Mouse (Mus musculus) neural tube, embryonic 12.5 days (tissue): ENCODE data around the gene Meis2. TPM values are rescaled to one million over a fixed set of nuclear protein-coding genes. Genes with fewer than 3 reads are reported as not detected.

Experiments
- ATAC-seq: fragments of 200-750 bp; cut with Nextera tagmentation; 2 replicates; pipeline ENCODE4 v1.8.0; 2017; ENCODE audit warnings: low read depth, mild to moderate bottlenecking, moderate TSS enrichment, moderate library complexity; ENCODE audit not compliant: low FRiP score
- H3K27ac ChIP-seq: fragments of 300-500 bp; sonication (generic); 2 replicates; pipeline ENCODE4 v1.5.1; 2016
- H3K27me3 ChIP-seq: fragments of 300-500 bp; sonication (generic); replicated peaks from 2 replicates; pipeline ENCODE4 v1.6.1; 2016; ENCODE audit warnings: mild to moderate bottlenecking
- H3K36me3 ChIP-seq: fragments of 300-500 bp; sonication (generic); 2 replicates; pipeline ENCODE4 v1.6.1; 2016; ENCODE audit warnings: mild to moderate bottlenecking
- H3K4me1 ChIP-seq: fragments of 300-500 bp; sonication (generic); 2 replicates; pipeline ENCODE4 v1.6.1; 2016
- H3K4me2 ChIP-seq: fragments of 300-500 bp; sonication (generic); replicated peaks from 2 replicates; pipeline ENCODE4 v1.6.1; 2016; ENCODE audit warnings: mild to moderate bottlenecking
- H3K4me3 ChIP-seq: fragments of 300-500 bp; sonication (generic); 2 replicates; pipeline ENCODE4 v1.5.1; 2016
- H3K9ac ChIP-seq: fragments of 300-500 bp; sonication (generic); 2 replicates; pipeline ENCODE4 v1.6.1; 2016; ENCODE audit warnings: mild to moderate bottlenecking
- H3K9me3 ChIP-seq: fragments of 300-500 bp; sonication (generic); 2 replicates; pipeline ENCODE4 v1.6.1; 2016; ENCODE audit warnings: mild to moderate bottlenecking
- WGBS: fragments of 180-500 bp; shearing (Covaris S2); methylation state at CpG from one replicate; pipeline ENCODE4 v1.1.7; 2016; 5-methylcytosine and 5-hydroxymethylcytosine counted together
- polyA plus RNA-seq: library from polyadenylated mRNA; unstranded; fragments of >200 nt; fragmentation: Nextera tagmentation; extraction: Ambion mirVana; gene quantifications from 2 replicates; pipeline ENCODE4 v1.2.1, GENCODE M21; 2016

The Meis2 gene
- polyA plus RNA-seq, 1 experiment from 2014 or later: 108 TPM

DNA sequence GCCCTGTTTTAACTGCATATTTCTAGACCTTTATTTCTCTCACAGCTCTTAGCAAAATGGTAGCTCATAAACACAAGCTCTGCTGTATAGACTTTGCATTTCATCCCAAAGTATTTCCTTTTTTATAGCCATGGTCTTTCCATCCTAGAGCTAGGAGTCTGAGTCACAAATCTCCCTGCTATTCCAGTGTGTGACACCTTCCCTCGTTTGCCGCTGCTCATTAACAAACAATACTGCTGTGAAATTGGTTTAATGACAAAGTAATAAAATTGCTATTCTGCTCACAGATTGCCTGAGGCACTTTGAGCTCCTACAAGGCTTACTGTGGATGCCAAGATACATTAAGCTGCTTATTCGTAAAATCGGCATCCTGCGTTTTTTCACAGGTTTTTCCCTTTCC lies 168.1 kb downstream of the Meis2 start:
- no peaks in the 10 kb centered on the region for H3K36me3 ChIP-seq
- H3K4me3 ChIP-seq: no peak overlapping the region
- H3K27me3 ChIP-seq: no peaks in the 10 kb centered on the region
- WGBS: 14% methylated on average over 5 of the region's 5 CpGs
- H3K4me2 ChIP-seq: peak overlapping the region; percentile 7; the same call in 1 of the 2 replicates
- no peaks in the 10 kb centered on the region for H3K9me3 ChIP-seq
- peaks cover 58% of the 10 kb centered on the region for H3K4me1 ChIP-seq
- no peak overlapping the region for H3K9ac ChIP-seq
- peak; percentile 51 for ATAC-seq
- H3K27ac ChIP-seq: no peak overlapping the region

DNA sequence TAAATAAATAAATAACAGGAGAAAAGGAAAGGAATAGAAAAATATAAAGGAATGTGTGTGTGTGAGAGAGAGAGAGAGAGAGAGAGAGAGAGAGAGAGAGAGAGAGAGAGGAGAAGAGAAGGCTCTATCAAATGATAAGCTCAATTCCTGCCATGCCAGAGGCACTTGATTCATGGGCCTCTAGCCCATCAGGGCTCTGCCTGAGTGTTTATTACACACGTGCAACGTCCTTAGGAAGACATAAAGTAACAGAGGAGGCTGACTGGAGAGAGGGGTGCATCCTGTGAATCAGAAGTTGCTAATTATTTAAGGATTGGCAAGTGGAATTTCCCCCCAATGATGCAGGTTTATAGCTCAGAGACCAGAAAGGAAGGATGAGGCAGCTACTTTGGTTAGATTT lies 168.6 kb downstream of the Meis2 start:
- no peak overlapping the region for H3K9ac ChIP-seq
- no peak overlapping the region for H3K27ac ChIP-seq
- no peaks in the 10 kb centered on the region for H3K27me3 ChIP-seq
- H3K4me1 ChIP-seq: peaks cover 58% of the 10 kb centered on the region
- no peaks in the 10 kb centered on the region for H3K9me3 ChIP-seq
- no peak overlapping the region for H3K4me2 ChIP-seq
- H3K4me3 ChIP-seq: no peak overlapping the region
- peak; percentile 39; the same call in 1 of the 2 replicates for ATAC-seq
- no peaks in the 10 kb centered on the region for H3K36me3 ChIP-seq
- WGBS: 4% methylated on average over 2 of the region's 2 CpGs

GRCm38 (mm10) chr2:115895717-115896116 lies 169.9 kb downstream of the Meis2 start:
- Histone ChIP-seq H3K4me3 (no peak overlapping the region), H3K36me3 (no peaks in the 10 kb centered on the region), H3K4me1 (peaks cover 51% of the 10 kb centered on the region), H3K27ac (peak overlapping the region; percentile 46), H3K27me3 (no peaks in the 10 kb centered on the region), H3K9me3 (no peaks in the 10 kb centered on the region), H3K4me2 (peak overlapping the region; percentile 9; the same call in 1 of the 2 replicates), H3K9ac (no peak overlapping the region)
- ATAC-seq: peak; percentile 49
- WGBS: 65% methylated on average over 3 of the region's 3 CpGs

DNA sequence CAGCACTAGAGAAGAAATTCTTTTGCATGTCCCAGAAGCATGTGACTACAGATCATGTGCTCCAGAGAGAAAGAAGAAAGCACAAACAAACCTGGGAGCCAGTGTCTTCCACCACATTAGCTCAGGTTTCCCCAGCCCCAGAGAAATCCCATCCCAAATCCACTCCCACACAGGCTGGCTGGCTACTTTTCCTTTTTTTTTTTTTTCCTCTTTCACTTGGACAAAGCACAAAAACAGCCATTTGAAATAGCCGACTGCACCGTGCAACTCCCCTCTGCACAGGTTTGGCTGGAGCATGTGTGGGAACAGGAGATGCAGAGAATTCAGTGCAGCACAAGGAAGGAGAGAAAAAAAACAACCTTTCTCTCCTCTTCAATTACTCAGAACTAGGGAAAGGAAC lies 170.4 kb downstream of the Meis2 start:
- no peak for ATAC-seq
- no peak overlapping the region for H3K9ac ChIP-seq
- H3K9me3 ChIP-seq: no peaks in the 10 kb centered on the region
- H3K4me1 ChIP-seq: peaks cover 47% of the 10 kb centered on the region
- peak overlapping the region; percentile 9; the same call in 1 of the 2 replicates for H3K4me2 ChIP-seq
- H3K27me3 ChIP-seq: no peaks in the 10 kb centered on the region
- WGBS: 27% methylated on average over 2 of the region's 2 CpGs
- H3K36me3 ChIP-seq: no peaks in the 10 kb centered on the region
- no peak overlapping the region for H3K4me3 ChIP-seq
- H3K27ac ChIP-seq: peak overlapping the region; percentile 46

- no peak for ATAC-seq
- WGBS: 80% methylated on average over 6 of the region's 6 CpGs
- H3K27ac ChIP-seq: no peak overlapping the region
Measured at GRCm38 (mm10) chr2:115893113-115893512, 172.5 kb downstream of the Meis2 start.

DNA sequence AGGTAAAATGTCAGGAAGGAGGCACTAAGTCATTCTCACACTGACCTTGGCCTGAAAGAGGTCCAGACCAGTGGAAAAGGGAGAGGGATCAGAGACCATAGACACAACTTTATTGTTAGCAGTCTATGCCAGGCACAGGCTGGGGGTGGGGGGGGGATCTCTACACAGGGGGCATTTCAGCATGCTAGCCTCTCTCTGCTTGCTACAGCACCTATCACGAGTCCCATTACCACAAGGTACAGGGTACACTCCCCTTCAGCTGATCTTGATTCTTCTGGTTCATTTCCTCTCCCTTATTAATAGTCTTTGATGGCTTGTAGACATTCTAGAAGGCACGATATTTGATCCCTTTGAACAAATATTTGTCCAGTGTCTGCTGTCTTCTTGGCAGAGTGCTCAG lies 174.9 kb downstream of the Meis2 start:
- no peaks in the 10 kb centered on the region for H3K9me3 ChIP-seq
- peaks cover 3% of the 10 kb centered on the region for H3K36me3 ChIP-seq
- no peak overlapping the region for H3K27ac ChIP-seq
- WGBS: 62% methylated on average over 2 of the region's 2 CpGs
- H3K4me2 ChIP-seq: no peak overlapping the region
- H3K9ac ChIP-seq: no peak overlapping the region
- no peak for ATAC-seq
- peaks cover 16% of the 10 kb centered on the region for H3K4me1 ChIP-seq
- H3K27me3 ChIP-seq: no peaks in the 10 kb centered on the region
- H3K4me3 ChIP-seq: no peak overlapping the region

More at GRCm38 (mm10) chr2:115893113-115893512, 172.5 kb downstream of the Meis2 start:
- Histone ChIP-seq H3K4me1 (peaks cover 34% of the 10 kb centered on the region), H3K27me3 (no peaks in the 10 kb centered on the region), H3K4me3 (no peak overlapping the region), H3K4me2 (no peak overlapping the region), H3K9ac (no peak overlapping the region), H3K9me3 (no peaks in the 10 kb centered on the region), H3K36me3 (no peaks in the 10 kb centered on the region)

DNA sequence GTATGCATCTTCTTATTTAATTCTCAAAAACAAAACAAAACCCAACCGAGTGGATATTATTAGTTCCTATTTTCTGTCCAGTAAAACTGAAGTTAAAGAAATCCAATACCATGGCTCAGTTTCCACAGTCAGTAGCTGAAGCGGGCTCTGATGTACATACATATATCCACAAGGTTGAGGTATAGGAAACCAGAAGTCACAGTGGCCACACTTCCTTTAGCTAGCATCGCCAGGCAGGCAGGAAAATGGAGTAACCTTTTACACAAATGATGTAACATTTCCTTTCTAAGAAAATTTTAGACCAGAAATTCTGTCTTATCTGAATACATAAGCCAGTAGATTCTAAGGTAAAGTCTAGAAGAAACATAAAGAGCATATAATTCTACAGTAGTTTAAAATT lies 175.6 kb downstream of the Meis2 start:
- Histone ChIP-seq H3K27me3 (no peaks in the 10 kb centered on the region), H3K4me1 (peaks cover 9% of the 10 kb centered on the region), H3K36me3 (peaks cover 3% of the 10 kb centered on the region), H3K4me3 (no peak overlapping the region), H3K9me3 (no peaks in the 10 kb centered on the region), H3K4me2 (no peak overlapping the region), H3K27ac (no peak overlapping the region), H3K9ac (no peak overlapping the region)
- ATAC-seq: no peak
- 89% methylated on average over 3 of the region's 3 CpGs for WGBS

GRCm38 (mm10) chr2:115889212-115889611 lies 176.4 kb downstream of the Meis2 start:
- H3K27ac ChIP-seq: no peak overlapping the region
- no peaks in the 10 kb centered on the region for H3K9me3 ChIP-seq
- no peak overlapping the region for H3K4me2 ChIP-seq
- no peaks in the 10 kb centered on the region for H3K27me3 ChIP-seq
- H3K36me3 ChIP-seq: peaks cover 3% of the 10 kb centered on the region
- no peak overlapping the region for H3K9ac ChIP-seq
- 59% methylated on average over 4 of the region's 4 CpGs for WGBS
- no peak overlapping the region for H3K4me3 ChIP-seq
- peaks cover 11% of the 10 kb centered on the region; the same call in 1 of the 2 replicates for H3K4me1 ChIP-seq
- 0 out of 2 replicates have a peak, but pooled peaks have one; percentile 27 for ATAC-seq

DNA sequence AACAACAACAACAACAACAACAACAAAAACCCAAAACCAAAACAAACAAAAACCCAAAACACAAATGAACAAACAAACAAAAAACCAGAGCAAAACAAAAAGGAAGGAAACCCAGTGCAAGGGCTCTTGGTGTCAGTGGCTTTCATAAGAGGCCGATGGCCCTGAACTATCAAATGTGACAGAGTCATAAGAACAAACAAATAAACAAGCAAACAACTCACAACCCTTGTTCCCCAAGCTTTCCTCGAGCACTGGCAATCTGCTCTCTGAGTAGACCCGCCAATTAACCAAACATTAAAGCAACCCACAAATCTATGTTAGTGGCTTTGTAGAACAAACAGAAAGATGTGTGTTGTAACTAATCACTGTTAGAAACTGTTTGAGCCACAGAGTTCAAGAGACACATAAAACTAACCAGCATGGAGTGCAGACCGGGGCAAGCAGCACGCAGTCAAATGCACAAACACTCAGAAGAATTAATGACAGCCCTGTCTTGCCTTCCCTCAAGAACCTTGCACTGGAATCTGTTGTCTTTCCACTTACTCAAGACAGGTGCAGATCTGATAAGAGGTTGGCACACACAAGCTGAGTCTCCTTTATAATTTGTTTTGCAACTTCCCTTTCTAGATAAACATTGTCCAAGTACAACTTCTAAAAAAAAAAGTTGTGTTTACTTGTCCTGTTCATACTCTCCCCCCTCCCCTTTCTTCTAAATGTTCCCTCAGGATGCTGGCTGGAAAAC lies 177.1 kb downstream of the Meis2 start:
- Histone ChIP-seq H3K9me3 (no peaks in the 10 kb centered on the region), H3K27me3 (no peaks in the 10 kb centered on the region), H3K36me3 (peaks cover 3% of the 10 kb centered on the region), H3K27ac (no peak overlapping the region), H3K9ac (no peak overlapping the region), H3K4me3 (no peak overlapping the region), H3K4me1 (peaks cover 18% of the 10 kb centered on the region; the same call in 1 of the 2 replicates), H3K4me2 (no peak overlapping the region)
- ATAC-seq: no peak
- WGBS: 59% methylated on average over 5 of the region's 5 CpGs

DNA sequence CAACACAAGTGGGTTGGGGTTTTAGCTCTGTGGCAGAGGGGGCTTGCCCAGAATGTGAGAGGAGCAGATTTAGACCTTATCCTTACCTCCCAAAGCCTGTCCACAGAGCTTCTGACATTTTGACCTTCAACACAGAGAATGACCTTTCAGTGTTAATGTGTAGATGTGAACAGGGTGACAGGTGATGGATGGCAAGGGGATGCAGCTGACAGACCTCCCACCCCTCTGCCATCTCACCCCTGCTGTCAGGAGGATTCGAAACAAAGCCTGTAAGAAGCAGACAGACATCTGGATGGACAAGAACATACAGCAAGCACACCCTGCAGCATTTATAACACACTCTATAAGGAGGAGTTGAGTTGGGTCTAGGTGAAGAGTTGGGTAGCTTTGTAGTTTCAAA lies 178.0 kb downstream of the Meis2 start:
- ATAC-seq: no peak
- peaks cover 3% of the 10 kb centered on the region for H3K36me3 ChIP-seq
- WGBS: 14% methylated on average over 1 of the region's 1 CpGs
- H3K9ac ChIP-seq: no peak overlapping the region
- no peak overlapping the region for H3K27ac ChIP-seq
- no peaks in the 10 kb centered on the region for H3K9me3 ChIP-seq
- no peaks in the 10 kb centered on the region for H3K27me3 ChIP-seq
- no peak overlapping the region for H3K4me3 ChIP-seq
- H3K4me2 ChIP-seq: no peak overlapping the region
- H3K4me1 ChIP-seq: peaks cover 20% of the 10 kb centered on the region; the same call in 1 of the 2 replicates

DNA sequence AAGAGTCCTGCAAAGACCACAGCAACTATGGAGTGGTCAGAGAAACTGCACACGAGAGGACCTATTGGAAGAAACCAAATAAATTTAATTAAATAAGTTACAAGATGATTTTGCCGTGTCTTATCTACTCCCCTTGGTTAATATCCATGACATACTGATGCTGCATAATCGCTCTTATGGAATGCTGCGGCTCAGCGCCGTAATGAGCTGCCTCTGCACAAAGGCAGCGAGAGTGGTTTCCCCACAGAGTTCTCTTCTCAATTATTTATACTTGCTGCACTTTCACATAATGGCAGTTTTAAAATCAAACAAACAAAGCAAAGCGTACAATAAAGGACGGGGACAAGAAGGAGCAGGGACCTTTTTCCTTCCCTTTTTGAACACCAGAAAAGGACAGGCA lies 181.5 kb downstream of the Meis2 start:
- Histone ChIP-seq H3K36me3 (peaks cover 3% of the 10 kb centered on the region), H3K4me1 (peaks cover 24% of the 10 kb centered on the region; the same call in 1 of the 2 replicates), H3K4me3 (no peak overlapping the region), H3K4me2 (no peak overlapping the region), H3K27me3 (no peaks in the 10 kb centered on the region), H3K9me3 (no peaks in the 10 kb centered on the region), H3K9ac (no peak overlapping the region), H3K27ac (no peak overlapping the region)
- ATAC-seq: peak; percentile 32; the same call in 1 of the 2 replicates
- 29% methylated on average over 9 of the region's 9 CpGs for WGBS

DNA sequence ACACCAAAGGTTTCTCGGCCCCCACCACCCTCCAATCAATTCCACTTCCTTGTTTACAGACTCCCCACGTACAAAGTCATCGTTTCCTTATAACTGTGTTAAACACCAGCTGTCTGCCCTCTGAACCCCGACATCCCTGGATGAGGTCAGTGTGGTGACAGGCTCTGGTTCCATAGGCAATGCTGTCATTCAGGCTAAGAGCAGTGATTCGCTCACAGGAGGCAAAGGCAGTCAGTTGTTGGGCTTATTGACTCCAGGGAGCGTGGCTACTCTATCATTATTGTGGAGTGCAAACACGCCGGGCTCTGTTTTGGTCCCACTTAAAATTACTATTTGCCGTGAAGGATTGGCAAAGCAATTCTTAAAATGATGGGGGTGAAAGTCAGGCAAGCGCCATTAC lies 182.1 kb downstream of the Meis2 start:
- Histone ChIP-seq H3K4me1 (peaks cover 20% of the 10 kb centered on the region; the same call in 1 of the 2 replicates), H3K27me3 (no peaks in the 10 kb centered on the region), H3K4me2 (no peak overlapping the region), H3K27ac (no peak overlapping the region), H3K9ac (no peak overlapping the region), H3K9me3 (no peaks in the 10 kb centered on the region), H3K36me3 (peaks cover 3% of the 10 kb centered on the region), H3K4me3 (no peak overlapping the region)
- 50% methylated on average over 10 of the region's 10 CpGs for WGBS
- peak; percentile 18; the same call in 1 of the 2 replicates for ATAC-seq
